In the genomic region with DNA sequence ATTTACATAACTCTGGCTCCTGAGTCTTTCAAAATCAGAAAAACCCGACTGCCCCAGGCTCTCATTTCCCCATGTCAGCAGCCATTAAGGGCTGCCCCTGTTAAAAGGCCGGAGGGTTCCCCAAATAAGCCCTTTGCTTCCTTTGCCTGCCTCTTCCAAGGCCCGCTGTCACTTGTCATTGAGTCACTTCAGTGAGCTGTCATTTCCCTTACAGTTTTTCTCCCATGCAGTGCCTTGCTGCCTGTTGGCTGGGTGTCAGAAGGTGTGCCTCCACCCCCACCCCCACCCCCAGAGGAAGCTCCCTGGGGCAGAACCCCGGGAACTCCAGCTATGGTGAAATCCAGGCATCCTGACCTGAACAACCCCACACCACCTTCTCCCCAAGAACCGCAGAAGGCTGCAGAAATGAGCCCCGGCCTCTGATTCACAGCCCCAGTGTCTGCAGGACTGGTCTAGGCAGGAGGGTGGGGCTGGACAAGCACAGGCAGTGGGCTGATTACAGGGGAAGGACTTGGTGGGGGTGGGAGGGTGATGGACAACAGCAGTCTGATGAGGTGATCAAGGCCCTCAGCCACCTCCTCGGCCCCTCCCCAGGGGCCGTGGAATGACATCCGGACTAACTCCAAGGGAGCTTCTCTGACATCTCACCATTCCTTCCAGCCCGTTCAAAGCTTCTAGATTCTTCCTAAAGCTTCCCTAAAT, we compare ENCODE assay signal across 10 mouse cellular contexts. TPM values are rescaled to one million over a fixed set of nuclear protein-coding genes. Genes with fewer than 3 reads are reported as not detected.
DNase-seq lines count a peak whose midpoint lies in the region; ATAC-seq and TF ChIP-seq lines count a peak whose summit lies in the region.
"Had no signal": no experiment of that assay in that cellular context is flagged by ENCODE, and none has a peak within 500 bp of the region (broad histone marks: within the 10 kb centered on the region; RNA-seq: fewer than 3 reads in every experiment).

No protein-coding gene starts in this region.

- peaks cover 26% of the 10 kb centered on the region; the same call in 1 of the 2 replicates for H3K4me1 ChIP-seq in lung, embryonic 14.5 days (ENCODE audit: insufficient read depth)
- H3K4me1 ChIP-seq in lung, adult 2 months (ENCODE audit: control insufficient read depth, insufficient read depth, low read length): peaks cover 9% of the 10 kb centered on the region
- H3K4me1 ChIP-seq in embryonic facial prominence, embryonic 15.5 days: peaks cover 70% of the 10 kb centered on the region
- H3K4me1 ChIP-seq in intestine, embryonic 16.5 days (ENCODE audit: control insufficient read depth, insufficient read depth, low read length): peaks cover 23% of the 10 kb centered on the region

- ATAC-seq in lung, embryonic 14.5 days (ENCODE audit: insufficient read depth): peak; percentile 78
- peak; percentile 17; the same call in 1 of the 2 replicates for ATAC-seq in embryonic facial prominence, embryonic 15.5 days (ENCODE audit: insufficient number of reproducible peaks, low FRiP score, low TSS enrichment, low read depth)
- peak; percentile 44; the same call in 1 of the 2 replicates for ATAC-seq in intestine, embryonic 16.5 days

- WGBS in lung, embryonic 14.5 days: 26% methylated on average over 10 of the region's 10 CpGs
- 39% methylated on average over 10 of the region's 10 CpGs for WGBS in lung, adult 2 months
- 41% methylated on average over 10 of the region's 10 CpGs for WGBS in embryonic facial prominence, embryonic 15.5 days
- 38% methylated on average over 10 of the region's 10 CpGs for WGBS in intestine, embryonic 16.5 days

- no peaks in the 10 kb centered on the region for H3K36me3 ChIP-seq in lung, embryonic 14.5 days (ENCODE audit: insufficient read depth)
- H3K36me3 ChIP-seq in embryonic facial prominence, embryonic 15.5 days: no peaks in the 10 kb centered on the region
- no peaks in the 10 kb centered on the region for H3K36me3 ChIP-seq in intestine, embryonic 16.5 days (ENCODE audit: control insufficient read depth, insufficient read depth, low read length)

- H3K9ac ChIP-seq in lung, embryonic 14.5 days: 0 out of 2 replicates have a peak overlapping the region, but pooled peaks have one; percentile 0
- H3K9ac ChIP-seq in embryonic facial prominence, embryonic 15.5 days: no peak overlapping the region
- no peak overlapping the region for H3K9ac ChIP-seq in intestine, embryonic 16.5 days (ENCODE audit: low read depth, low read length)

- H3K27ac ChIP-seq in lung, embryonic 14.5 days (ENCODE audit: low read depth): peak overlapping the region; percentile 79; the same call in 1 of the 2 replicates
- peak overlapping the region; percentile 72 for H3K27ac ChIP-seq in embryonic facial prominence, embryonic 15.5 days (replicated peaks)
- peak overlapping the region; percentile 15 for H3K27ac ChIP-seq in intestine, embryonic 16.5 days (ENCODE audit: low read length)

- no peak for TF ChIP-seq CTCF in lung, embryonic 14.5 days (IDR thresholded peaks at IDR 0.05; ENCODE audit: low read depth)
- no peak for TF ChIP-seq CTCF in lung, adult 2 months (IDR thresholded peaks at IDR 0.05; ENCODE audit: insufficient read depth, low read length)

- peak; percentile 74 for DNase-seq in lung, embryonic 14.5 days
- DNase-seq in lung, adult 2 months: no peak
- peak; percentile 80 for DNase-seq in retina, postnatal 1 day
- no peak for DNase-seq in right cerebral cortex, postnatal 25 days
- no peak for DNase-seq in adrenal gland, postnatal 4 days (ENCODE audit: low spot score in 2 of 2)
- no peak for DNase-seq in kidney, postnatal 36 days
- DNase-seq: kidney, postnatal 10 days had no signal

- H3K9me3 ChIP-seq in lung, embryonic 14.5 days (ENCODE audit: low read depth, low read length): no peaks in the 10 kb centered on the region
- no peaks in the 10 kb centered on the region for H3K9me3 ChIP-seq in embryonic facial prominence, embryonic 15.5 days (replicated peaks)
- no peaks in the 10 kb centered on the region for H3K9me3 ChIP-seq in intestine, embryonic 16.5 days (ENCODE audit: control insufficient read depth, low read length)

- no peak for TF ChIP-seq POLR2A in lung, adult 2 months (IDR thresholded peaks at IDR 0.05; ENCODE audit: borderline replicate concordance, extremely low read depth, low read depth, low read length)

- H3K4me2 ChIP-seq in lung, embryonic 14.5 days: no peak overlapping the region
- H3K4me2 ChIP-seq in embryonic facial prominence, embryonic 15.5 days (replicated peaks): no peak overlapping the region
- no peak overlapping the region for H3K4me2 ChIP-seq in intestine, embryonic 16.5 days (ENCODE audit: low read depth, low read length)

- H3K27me3 ChIP-seq in lung, embryonic 14.5 days (ENCODE audit: insufficient read depth, low read length): no peaks in the 10 kb centered on the region
- H3K27me3 ChIP-seq in embryonic facial prominence, embryonic 15.5 days: no peaks in the 10 kb centered on the region
- no peaks in the 10 kb centered on the region for H3K27me3 ChIP-seq in intestine, embryonic 16.5 days (replicated peaks; ENCODE audit: control insufficient read depth, insufficient read depth, low read length)

- no peak overlapping the region for H3K4me3 ChIP-seq in lung, embryonic 14.5 days (ENCODE audit: low read depth, low read length)
- H3K4me3 ChIP-seq in lung, adult 2 months (replicated peaks; ENCODE audit: extremely low read depth, low read depth, low read length): no peak overlapping the region
- H3K4me3 ChIP-seq in embryonic facial prominence, embryonic 15.5 days (replicated peaks): no peak overlapping the region
- no peak overlapping the region for H3K4me3 ChIP-seq in intestine, embryonic 16.5 days (ENCODE audit: low read length)
- H3K4me3 ChIP-seq: myocyte had no signal

RNA-seq across cellular contexts. Expression of a gene that starts 14.8 kb away (rescaled TPM):
- polyA plus RNA-seq in lung, embryonic 14.5 days (2014; fragmentation: Nextera tagmentation; extraction: Ambion mirVana): 86.6 and 86.9 TPM in 2 replicates
- 80.4 and 115 TPM in 2 replicates for polyA plus RNA-seq in lung, adult 2 months (2012; rRNA removed)
- 82.2 and 86.2 TPM in 2 replicates for polyA plus RNA-seq in embryonic facial prominence, embryonic 15.5 days (2015; fragmentation: Nextera tagmentation; extraction: Ambion mirVana)
- 59.0 and 60.3 TPM in 2 replicates for polyA plus RNA-seq in intestine, embryonic 16.5 days (2015; fragmentation: Nextera tagmentation; extraction: Ambion mirVana)
- 10 to 100 TPM; 86.9 to 95.5 TPM for total RNA-seq in adrenal gland, postnatal 4 days (2021)

RNA-seq across cellular contexts. Expression of a gene that starts 56.6 kb away (rescaled TPM):
- 0.35 and 0.59 TPM in 2 replicates for polyA plus RNA-seq in lung, embryonic 14.5 days (2014; fragmentation: Nextera tagmentation; extraction: Ambion mirVana)
- 0.09 TPM in 1 of 2 replicates, not detected in the other for polyA plus RNA-seq in lung, adult 2 months (2012; rRNA removed)
- 1.6 and 2.1 TPM in 2 replicates for polyA plus RNA-seq in embryonic facial prominence, embryonic 15.5 days (2015; fragmentation: Nextera tagmentation; extraction: Ambion mirVana)
- 0.12 and 0.33 TPM in 2 replicates for polyA plus RNA-seq in intestine, embryonic 16.5 days (2015; fragmentation: Nextera tagmentation; extraction: Ambion mirVana)
- total RNA-seq in adrenal gland, postnatal 4 days (2021): under 1 TPM; 0.62 to 0.68 TPM

Comparison
In these comparisons a context has a peak if more than half of its experiments do, and no peak if none do; other contexts are left out.
1. DNase-seq: peak in lung, embryonic 14.5 days (single experiment) and retina, postnatal 1 day (single experiment); none in lung, adult 2 months (single experiment), right cerebral cortex, postnatal 25 days (single experiment), adrenal gland, postnatal 4 days (0 of 2) and kidney, postnatal 36 days (0 of 2).
2. ATAC-seq: peak in every context shown above with its lines; median percentile 78 in lung, embryonic 14.5 days; 44 in intestine, embryonic 16.5 days; 17 in embryonic facial prominence, embryonic 15.5 days.
3. H3K27ac ChIP-seq: peak in every context shown above with its lines; median percentile 79 in lung, embryonic 14.5 days; 72 in embryonic facial prominence, embryonic 15.5 days; 15 in intestine, embryonic 16.5 days.